Mouse (Mus musculus): Measurements from ENCODE around the gene Gm28041. TPM values are rescaled to one million over a fixed set of nuclear protein-coding genes. Genes with fewer than 3 reads are reported as not detected.

Gene Gm28041
- polyA plus RNA-seq, 1 experiment from 2014 or later: not detected

- no peaks in the 10 kb centered on the region for H3K27me3 ChIP-seq
- no peak overlapping the region for H3K9ac ChIP-seq
- no peaks in the 10 kb centered on the region for H3K9me3 ChIP-seq
- WGBS: 87% methylated on average over 2 of the region's 2 CpGs
- H3K36me3 ChIP-seq (replicated peaks): no peaks in the 10 kb centered on the region
- H3K27ac ChIP-seq: no peak overlapping the region
- ATAC-seq (ENCODE audit: low FRiP score): no peak
- no peaks in the 10 kb centered on the region for H3K4me1 ChIP-seq
- no peak overlapping the region for H3K4me3 ChIP-seq (replicated peaks)
- H3K4me2 ChIP-seq: no peak overlapping the region
These were observed 32.1 kb downstream of the Gm28041 start for GRCm38 (mm10) chr13:67343422-67343821.

- peaks cover 9% of the 10 kb centered on the region for H3K4me1 ChIP-seq
- H3K9me3 ChIP-seq: no peaks in the 10 kb centered on the region
- WGBS: 64% methylated on average over 1 of the region's 1 CpGs
- no peaks in the 10 kb centered on the region for H3K36me3 ChIP-seq (replicated peaks)
- ATAC-seq (ENCODE audit: low FRiP score): peak; percentile 28; the same call in 1 of the 2 replicates
- peak overlapping the region; percentile 53 for H3K4me3 ChIP-seq (replicated peaks)
- no peak overlapping the region for H3K27ac ChIP-seq
- H3K4me2 ChIP-seq: peak overlapping the region; percentile 65
- no peaks in the 10 kb centered on the region for H3K27me3 ChIP-seq
- H3K9ac ChIP-seq: peak overlapping the region; percentile 55
These were observed 42.7 kb downstream of the Gm28041 start for GRCm38 (mm10) chr13:67332877-67333276.

GRCm38 (mm10) chr13:67332019-67332724 is 43.4 kb downstream of the Gm28041 start, which contains the start of gene Zfp595:
Gene Zfp595 (minus strand): TSS chr13:67332570.
- no peak within 1 kb of the TSS for H3K27ac ChIP-seq
- no peaks in the 10 kb centered on the region for H3K27me3 ChIP-seq
- no peaks in the 10 kb centered on the region for H3K9me3 ChIP-seq
- peak within 1 kb of the TSS; percentile 55 for H3K9ac ChIP-seq
- no peaks in the 10 kb centered on the region for H3K36me3 ChIP-seq (replicated peaks)
- 17% methylated on average over 17 of the region's 17 CpGs for WGBS
- peak within 1 kb of the TSS; percentile 53 for H3K4me3 ChIP-seq (replicated peaks)
- ATAC-seq (ENCODE audit: low FRiP score): peak; percentile 92
- peaks cover 9% of the 10 kb centered on the region for H3K4me1 ChIP-seq
- H3K4me2 ChIP-seq: peak within 1 kb of the TSS; percentile 65

- Histone ChIP-seq H3K4me3 (replicated peaks) (peak overlapping the region; percentile 64), H3K9ac (0 out of 2 replicates have a peak overlapping the region, but pooled peaks have one; percentile 71), H3K27ac (no peak overlapping the region), H3K4me1 (peaks cover 7% of the 10 kb centered on the region), H3K36me3 (replicated peaks) (no peaks in the 10 kb centered on the region), H3K9me3 (no peaks in the 10 kb centered on the region), H3K4me2 (peak overlapping the region; percentile 78), H3K27me3 (no peaks in the 10 kb centered on the region)
- ATAC-seq (ENCODE audit: low FRiP score): peak; percentile 66
- WGBS: 37% methylated on average over 5 of the region's 5 CpGs
These were observed 68.8 kb downstream of the Gm28041 start for GRCm38 (mm10) chr13:67306718-67307117.

GRCm38 (mm10) chr13:67305822-67306672 is 69.5 kb downstream of the Gm28041 start, which contains the start of gene Zfp457:
Gene Zfp457 (minus strand): TSS chr13:67306485.
- no peaks in the 10 kb centered on the region for H3K27me3 ChIP-seq
- ATAC-seq (ENCODE audit: low FRiP score): peak; percentile 99
- H3K4me3 ChIP-seq (replicated peaks): peak within 1 kb of the TSS; percentile 64
- H3K4me1 ChIP-seq: peaks cover 7% of the 10 kb centered on the region
- no peaks in the 10 kb centered on the region for H3K36me3 ChIP-seq (replicated peaks)
- no peaks in the 10 kb centered on the region for H3K9me3 ChIP-seq
- WGBS: 10% methylated on average over 16 of the region's 16 CpGs
- peak within 1 kb of the TSS; percentile 78 for H3K4me2 ChIP-seq
- H3K27ac ChIP-seq: no peak within 1 kb of the TSS
- peak within 1 kb of the TSS; percentile 71 for H3K9ac ChIP-seq

Other genes with a start within 250 kb of the Gm28041 start
- gene Rsl1, start 202.6 kb downstream of the Gm28041 start, polyA plus RNA-seq (2016; fragmentation: Nextera tagmentation; extraction: Ambion mirVana): 4.4 and 5.1 TPM in 2 replicates
- gene Zfp455, start 181.2 kb downstream of the Gm28041 start, polyA plus RNA-seq (2016; fragmentation: Nextera tagmentation; extraction: Ambion mirVana): 1.3 and 1.4 TPM in 2 replicates
- 2.8 and 3.4 TPM in 2 replicates for gene Zfp458, start 97.3 kb downstream of the Gm28041 start, polyA plus RNA-seq (2016; fragmentation: Nextera tagmentation; extraction: Ambion mirVana)
- gene Zfp457, start 69.2 kb downstream of the Gm28041 start, polyA plus RNA-seq (2016; fragmentation: Nextera tagmentation; extraction: Ambion mirVana): 0.65 and 1.1 TPM in 2 replicates
- 1.6 and 2.2 TPM in 2 replicates for gene Zfp595, start 43.2 kb downstream of the Gm28041 start, polyA plus RNA-seq (2016; fragmentation: Nextera tagmentation; extraction: Ambion mirVana)
- not detected in 2 replicates for gene Gm28044, start 15.2 kb downstream of the Gm28041 start, polyA plus RNA-seq (2016; fragmentation: Nextera tagmentation; extraction: Ambion mirVana)
- gene Zfp953, start 15.1 kb downstream of the Gm28041 start, polyA plus RNA-seq (2016; fragmentation: Nextera tagmentation; extraction: Ambion mirVana): 0.87 and 0.94 TPM in 2 replicates
- gene Zfp456, start 77 bp upstream of the Gm28041 start, polyA plus RNA-seq (2016; fragmentation: Nextera tagmentation; extraction: Ambion mirVana): 0.56 and 0.86 TPM in 2 replicates
- gene Zfp429, start 24.1 kb upstream of the Gm28041 start, polyA plus RNA-seq (2016; fragmentation: Nextera tagmentation; extraction: Ambion mirVana): 3.3 and 4.1 TPM in 2 replicates
- 1.1 TPM in 2 replicates for gene Zfp459, start 45.7 kb upstream of the Gm28041 start, polyA plus RNA-seq (2016; fragmentation: Nextera tagmentation; extraction: Ambion mirVana)
- gene Zfp874a, start 75.9 kb upstream of the Gm28041 start, polyA plus RNA-seq (2016; fragmentation: Nextera tagmentation; extraction: Ambion mirVana): 6.3 and 6.5 TPM in 2 replicates
- gene Zfp874b, start 108.5 kb upstream of the Gm28041 start, polyA plus RNA-seq (2016; fragmentation: Nextera tagmentation; extraction: Ambion mirVana): 1.4 and 2.0 TPM in 2 replicates
- gene Zfp58, start 124.8 kb upstream of the Gm28041 start, polyA plus RNA-seq (2016; fragmentation: Nextera tagmentation; extraction: Ambion mirVana): 17.5 and 18.0 TPM in 2 replicates
- gene Gm26965, start 150.4 kb upstream of the Gm28041 start, polyA plus RNA-seq (2016; fragmentation: Nextera tagmentation; extraction: Ambion mirVana): not detected in 2 replicates
- 28.3 and 29.7 TPM in 2 replicates for gene Zfp87, start 150.4 kb upstream of the Gm28041 start, polyA plus RNA-seq (2016; fragmentation: Nextera tagmentation; extraction: Ambion mirVana)
- 15.7 and 16.6 TPM in 2 replicates for gene Zfp748, start 178.1 kb upstream of the Gm28041 start, polyA plus RNA-seq (2016; fragmentation: Nextera tagmentation; extraction: Ambion mirVana)
- gene Zfp729b, start 234.0 kb upstream of the Gm28041 start, polyA plus RNA-seq (2016; fragmentation: Nextera tagmentation; extraction: Ambion mirVana): 4.8 and 5.3 TPM in 2 replicates